Mouse (Mus musculus): ENCODE measurements around the gene Prkra. TPM values are rescaled to one million over a fixed set of nuclear protein-coding genes. Genes with fewer than 3 reads are reported as not detected.

Prkra gene
- total and polyA plus RNA-seq, 3 experiments, result 7.0 to 13.7 (median 8.4) TPM

GRCm38 (mm10) chr2:76590221-76590620, 57.6 kb downstream of the Prkra start:
- Histone ChIP-seq H3K36me3 (replicated peaks in 1 of 2; ENCODE audit: control insufficient read depth in 1 of 2, insufficient read depth in 1 of 2, low read length in 1 of 2) (no peaks in the 10 kb centered on the region), H3K4me2 (ENCODE audit: insufficient read depth, low read depth, poor library complexity, severe bottlenecking) (no peak overlapping the region), H3K9me3 (replicated peaks; ENCODE audit: low read length) (no peaks in the 10 kb centered on the region), H3K4me1 (ENCODE audit: control insufficient read depth in 1 of 2, insufficient read depth in 2 of 2) (no peaks in the 10 kb centered on the region), H3K4me3 (replicated peaks in 1 of 3; ENCODE audit: low read depth in 2 of 3, low read length in 2 of 3, poor library complexity in 1 of 3) (no peak overlapping the region), H3K79me2 (replicated peaks; ENCODE audit: control insufficient read depth, extremely low read depth, insufficient read depth, poor library complexity, severe bottlenecking) (no peaks in the 10 kb centered on the region), H3K9ac (ENCODE audit: insufficient read depth, low read depth) (no peak overlapping the region), H3K27ac (ENCODE audit: insufficient read depth, low read depth) (no peak overlapping the region), H3K27me3 (replicated peaks) (no peaks in the 10 kb centered on the region)
- dilution Hi-C loops (cut with MboI; ENCODE audit: extremely low pct_ligation_motif_present, extremely low pct_unique_long_range_greater_than_20kb, low sequenced_read_pairs) (no loop called here), in situ Hi-C loops (cut with MboI; ENCODE audit: low pct_ligation_motif_present, low pct_unique_long_range_greater_than_20kb, low sequenced_read_pairs) (no loop called here)
- TF ChIP-seq HCFC1 (IDR thresholded peaks at IDR 0.05; ENCODE audit: low read depth, low read length) (no peak), MAZ (IDR thresholded peaks at IDR 0.05; ENCODE audit: low read depth, low read length) (no peak), ELF1 (IDR thresholded peaks at IDR 0.05; ENCODE audit: low read depth, low read length) (no peak), TBP (conservative IDR thresholded peaks at IDR 0.05; ENCODE audit: low read depth, low read length) (no peak), MYC (IDR thresholded peaks at IDR 0.05; ENCODE audit: low read depth, low read length) (no peak), CTCF (conservative IDR thresholded peaks at IDR 0.05 in 1 of 2, IDR thresholded peaks at IDR 0.05 in 1 of 2; ENCODE audit: low read depth in 2 of 2, low read length in 2 of 2) (no peak), IRF4 (IDR thresholded peaks at IDR 0.05; ENCODE audit: low read depth, low read length) (no peak), SMC3 (IDR thresholded peaks at IDR 0.05; ENCODE audit: low read depth, low read length) (no peak)
- no peak for DNase-seq (ENCODE audit: extremely low read depth)

DNA sequence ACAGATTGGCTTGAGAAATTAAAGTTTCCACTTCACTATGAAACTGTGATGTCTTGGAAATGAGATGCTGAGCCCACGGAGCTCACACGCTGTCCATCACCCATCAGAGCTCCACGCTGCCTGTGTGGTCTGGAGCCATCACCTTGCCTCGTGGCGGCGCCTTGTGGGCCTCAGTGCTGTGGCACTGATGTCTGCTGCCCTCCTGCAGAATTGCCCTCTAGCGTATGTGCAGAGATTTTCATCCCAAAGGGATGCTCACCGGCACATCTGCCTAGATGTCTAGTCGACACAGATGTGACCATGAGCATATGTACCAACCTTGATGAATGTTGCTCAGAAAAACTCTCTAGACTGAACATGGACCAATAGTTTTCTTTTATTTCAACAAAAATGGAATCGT, 60.9 kb downstream of the Prkra start:
- no peak overlapping the region for H3K4me2 ChIP-seq (ENCODE audit: insufficient read depth, low read depth, poor library complexity, severe bottlenecking)
- no peaks in the 10 kb centered on the region for H3K4me1 ChIP-seq (ENCODE audit: control insufficient read depth in 1 of 2, insufficient read depth in 2 of 2)
- H3K79me2 ChIP-seq (replicated peaks; ENCODE audit: control insufficient read depth, extremely low read depth, insufficient read depth, poor library complexity, severe bottlenecking), result no peaks in the 10 kb centered on the region
- H3K4me3 ChIP-seq (replicated peaks in 1 of 3; ENCODE audit: low read depth in 2 of 3, low read length in 2 of 3, poor library complexity in 1 of 3), result no peak overlapping the region
- TF ChIP-seq RAD21 (IDR thresholded peaks at IDR 0.05; ENCODE audit: low read depth, low read length) (peak; percentile 43), EP300 (IDR thresholded peaks at IDR 0.05; ENCODE audit: low read length) (no peak), SMC3 (IDR thresholded peaks at IDR 0.05; ENCODE audit: low read depth, low read length) (peak; percentile 66), CTCF (conservative IDR thresholded peaks at IDR 0.05 in 1 of 2, IDR thresholded peaks at IDR 0.05 in 1 of 2; ENCODE audit: low read depth in 2 of 2, low read length in 2 of 2) (peak in 1 of 2 experiments; percentile 91; a peak in 2 of 4 replicates), GABPA (IDR thresholded peaks at IDR 0.05; ENCODE audit: insufficient replicate concordance, low read depth, low read length) (no peak), MYC (IDR thresholded peaks at IDR 0.05; ENCODE audit: low read depth, low read length) (0 out of 2 replicates have a peak, but pooled peaks have one; percentile 23)
- in situ Hi-C loops (cut with MboI; ENCODE audit: low pct_ligation_motif_present, low pct_unique_long_range_greater_than_20kb, low sequenced_read_pairs) (no loop called here), dilution Hi-C loops (cut with MboI; ENCODE audit: extremely low pct_ligation_motif_present, extremely low pct_unique_long_range_greater_than_20kb, low sequenced_read_pairs) (no loop called here)
- H3K9me3 ChIP-seq (replicated peaks; ENCODE audit: low read length), result no peaks in the 10 kb centered on the region
- no peak overlapping the region for H3K27ac ChIP-seq (ENCODE audit: insufficient read depth, low read depth)
- no peaks in the 10 kb centered on the region for H3K36me3 ChIP-seq (replicated peaks in 1 of 2; ENCODE audit: control insufficient read depth in 1 of 2, insufficient read depth in 1 of 2, low read length in 1 of 2)
- H3K9ac ChIP-seq (ENCODE audit: insufficient read depth, low read depth), result no peak overlapping the region
- H3K27me3 ChIP-seq (replicated peaks), result no peaks in the 10 kb centered on the region
- DNase-seq (ENCODE audit: extremely low read depth), result peak; percentile 8

GRCm38 (mm10) chr2:76585090-76585489, 62.7 kb downstream of the Prkra start:
- Histone ChIP-seq H3K4me3 (replicated peaks in 1 of 3; ENCODE audit: low read depth in 2 of 3, low read length in 2 of 3, poor library complexity in 1 of 3) (no peak overlapping the region), H3K36me3 (replicated peaks in 1 of 2; ENCODE audit: control insufficient read depth in 1 of 2, insufficient read depth in 1 of 2, low read length in 1 of 2) (no peaks in the 10 kb centered on the region), H3K27ac (ENCODE audit: insufficient read depth, low read depth) (no peak overlapping the region), H3K27me3 (replicated peaks) (no peaks in the 10 kb centered on the region), H3K4me2 (ENCODE audit: insufficient read depth, low read depth, poor library complexity, severe bottlenecking) (no peak overlapping the region), H3K9ac (ENCODE audit: insufficient read depth, low read depth) (no peak overlapping the region), H3K9me3 (replicated peaks; ENCODE audit: low read length) (no peaks in the 10 kb centered on the region), H3K79me2 (replicated peaks; ENCODE audit: control insufficient read depth, extremely low read depth, insufficient read depth, poor library complexity, severe bottlenecking) (no peaks in the 10 kb centered on the region), H3K4me1 (ENCODE audit: control insufficient read depth in 1 of 2, insufficient read depth in 2 of 2) (no peaks in the 10 kb centered on the region)
- no peak for DNase-seq (ENCODE audit: extremely low read depth)
- in situ Hi-C loops (cut with MboI; ENCODE audit: low pct_ligation_motif_present, low pct_unique_long_range_greater_than_20kb, low sequenced_read_pairs), result no loop called here
- dilution Hi-C loops (cut with MboI; ENCODE audit: extremely low pct_ligation_motif_present, extremely low pct_unique_long_range_greater_than_20kb, low sequenced_read_pairs), result no loop called here
- TF ChIP-seq SIN3A (IDR thresholded peaks at IDR 0.05; ENCODE audit: low read length) (no peak), ZNF384 (IDR thresholded peaks at IDR 0.05; ENCODE audit: low read depth, low read length) (no peak), CTCF (conservative IDR thresholded peaks at IDR 0.05 in 1 of 2, IDR thresholded peaks at IDR 0.05 in 1 of 2; ENCODE audit: low read depth in 2 of 2, low read length in 2 of 2) (peak; percentile 16 to 32; a peak in 3 of 4 replicates)

Other genes starting within 250 kb of the Prkra start
- gene Osbpl6, start 241.5 kb downstream of the Prkra start, total RNA-seq (2012; rRNA removed), result 0.38 TPM in 1 of 2 replicates, not detected in the other
- 0.19 TPM in 2 replicates for gene Osbpl6, start 241.5 kb downstream of the Prkra start, total RNA-seq (2014; rRNA removed)
- 0.35 and 0.60 TPM in 2 replicates for gene Osbpl6, start 241.5 kb downstream of the Prkra start, polyA plus RNA-seq (2012; ENCODE audit: insufficient read length, low read depth)
- not detected in 2 replicates for gene Pjvk, start 461 bp upstream of the Prkra start, total RNA-seq (2012; rRNA removed)
- not detected in 2 replicates for gene Pjvk, start 461 bp upstream of the Prkra start, total RNA-seq (2014; rRNA removed)
- not detected in 2 replicates for gene Pjvk, start 461 bp upstream of the Prkra start, polyA plus RNA-seq (2012; ENCODE audit: insufficient read length, low read depth)
- 1.3 and 1.5 TPM in 2 replicates for gene Fkbp7, start 25.1 kb upstream of the Prkra start, total RNA-seq (2012; rRNA removed)
- 1.7 and 2.4 TPM in 2 replicates for gene Fkbp7, start 25.1 kb upstream of the Prkra start, total RNA-seq (2014; rRNA removed)
- 1.5 and 1.9 TPM in 2 replicates for gene Fkbp7, start 25.1 kb upstream of the Prkra start, polyA plus RNA-seq (2012; ENCODE audit: insufficient read length, low read depth)
- gene Plekha3, start 27.3 kb upstream of the Prkra start, total RNA-seq (2012; rRNA removed), result 12.1 and 16.9 TPM in 2 replicates
- gene Plekha3, start 27.3 kb upstream of the Prkra start, total RNA-seq (2014; rRNA removed), result 38.6 and 43.8 TPM in 2 replicates
- 28.4 and 30.0 TPM in 2 replicates for gene Plekha3, start 27.3 kb upstream of the Prkra start, polyA plus RNA-seq (2012; ENCODE audit: insufficient read length, low read depth)

Data from CH12.LX (cell line).